Mouse (Mus musculus) c-Kit-positive CD71-negative TER-119-negative erythroid progenitor cells, embryonic 14.5 days (primary cell): ENCODE results near the gene Cd68.
"Not testable (repeated sequence)": the region's sequence is repeated elsewhere in the genome, so short reads cannot be mapped to it uniquely, and the experiment has no call there.

Experiments
- DNase-seq: peaks from one replicate; pipeline ENCODE4 v3.0.0-alpha.2; 2013; ENCODE audit warnings: low read depth

Cd68 gene

DNA sequence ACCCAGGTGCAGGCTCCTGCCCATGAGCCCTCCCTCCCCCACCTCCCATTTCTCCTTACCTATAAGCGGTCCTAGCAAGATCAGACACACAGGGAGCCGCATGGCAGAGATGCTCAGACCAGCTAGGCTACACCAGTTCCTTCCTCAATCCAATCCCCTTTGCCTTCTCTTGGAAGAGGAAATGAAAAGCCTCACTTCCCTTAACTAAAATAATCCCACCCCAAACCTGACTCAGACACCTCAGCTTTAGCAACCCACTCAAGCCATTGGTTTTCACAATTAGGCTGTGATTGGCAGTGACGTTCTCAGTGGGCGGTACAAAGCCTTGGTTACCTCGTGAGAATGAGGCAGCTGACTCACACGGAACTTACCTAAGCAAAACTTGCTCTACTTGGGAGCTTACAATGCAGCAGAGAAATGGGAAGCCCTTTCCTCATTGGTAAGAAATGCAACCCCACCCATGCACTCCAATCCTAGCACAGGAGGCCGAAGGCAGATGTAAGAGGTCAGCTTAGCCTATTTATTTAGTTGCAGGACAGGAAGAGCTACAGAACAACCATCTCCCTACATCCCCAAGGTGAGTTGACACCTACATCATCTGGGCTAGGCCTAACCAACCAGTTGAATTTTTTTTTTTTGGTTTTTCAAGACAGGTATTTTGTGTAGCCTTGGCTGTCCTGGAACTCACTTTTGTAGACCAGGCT is at the start of gene Cd68:
Cd68 (minus strand) TSS at position 193 of the 704 bp plus-strand sequence.
- peak; percentile 90 for DNase-seq

GRCm38 (mm10) chr11:69715482-69715881 is 49.5 kb upstream of the Cd68 start:
- no peak for DNase-seq

- no peak for DNase-seq
Measured at GRCm38 (mm10) chr11:69714636-69715329, 48.8 kb upstream of the Cd68 start.

GRCm38 (mm10) chr11:69712954-69713672 is 47.2 kb upstream of the Cd68 start:
- no peak for DNase-seq

DNA sequence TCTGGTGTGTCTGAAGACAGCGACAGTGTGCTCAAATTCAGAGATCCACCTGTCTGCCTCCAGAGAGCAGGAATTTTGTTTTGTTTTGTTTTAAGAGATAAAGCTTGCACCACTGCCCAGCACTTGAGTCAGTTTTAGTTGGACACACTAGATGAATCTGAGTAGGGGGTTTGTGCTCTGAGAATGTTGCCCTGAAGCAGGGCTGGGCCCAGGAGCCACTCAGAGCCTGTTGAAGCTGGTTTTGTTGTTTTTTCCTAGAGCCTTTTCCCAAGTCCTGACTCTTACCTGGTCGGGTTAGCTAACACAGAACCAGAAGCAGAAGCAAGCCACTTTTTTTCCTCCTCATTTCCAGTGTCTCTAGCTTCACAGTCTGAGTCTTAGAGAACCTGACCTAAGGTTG is 45.1 kb upstream of the Cd68 start:
- DNase-seq: no peak

DNA sequence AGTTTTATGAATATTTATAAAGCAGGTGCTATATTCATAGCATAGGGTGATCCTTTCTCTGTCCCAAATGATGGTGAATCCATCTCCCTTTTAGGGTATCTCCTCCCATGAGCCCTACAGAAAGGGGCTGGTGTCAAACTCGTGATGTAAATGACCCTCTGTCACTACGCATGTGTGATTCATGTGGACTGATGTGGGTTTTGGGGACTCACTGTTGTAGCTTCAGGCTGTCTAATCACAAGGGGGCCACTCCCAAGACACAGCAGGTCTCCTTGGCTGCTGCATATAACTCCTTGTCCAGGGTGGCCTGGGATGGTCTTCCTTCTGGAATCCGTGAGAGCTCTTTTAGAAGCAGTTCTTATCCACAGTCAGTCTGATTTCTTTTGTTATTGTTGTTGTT is 44.5 kb upstream of the Cd68 start:
- no peak for DNase-seq

DNA sequence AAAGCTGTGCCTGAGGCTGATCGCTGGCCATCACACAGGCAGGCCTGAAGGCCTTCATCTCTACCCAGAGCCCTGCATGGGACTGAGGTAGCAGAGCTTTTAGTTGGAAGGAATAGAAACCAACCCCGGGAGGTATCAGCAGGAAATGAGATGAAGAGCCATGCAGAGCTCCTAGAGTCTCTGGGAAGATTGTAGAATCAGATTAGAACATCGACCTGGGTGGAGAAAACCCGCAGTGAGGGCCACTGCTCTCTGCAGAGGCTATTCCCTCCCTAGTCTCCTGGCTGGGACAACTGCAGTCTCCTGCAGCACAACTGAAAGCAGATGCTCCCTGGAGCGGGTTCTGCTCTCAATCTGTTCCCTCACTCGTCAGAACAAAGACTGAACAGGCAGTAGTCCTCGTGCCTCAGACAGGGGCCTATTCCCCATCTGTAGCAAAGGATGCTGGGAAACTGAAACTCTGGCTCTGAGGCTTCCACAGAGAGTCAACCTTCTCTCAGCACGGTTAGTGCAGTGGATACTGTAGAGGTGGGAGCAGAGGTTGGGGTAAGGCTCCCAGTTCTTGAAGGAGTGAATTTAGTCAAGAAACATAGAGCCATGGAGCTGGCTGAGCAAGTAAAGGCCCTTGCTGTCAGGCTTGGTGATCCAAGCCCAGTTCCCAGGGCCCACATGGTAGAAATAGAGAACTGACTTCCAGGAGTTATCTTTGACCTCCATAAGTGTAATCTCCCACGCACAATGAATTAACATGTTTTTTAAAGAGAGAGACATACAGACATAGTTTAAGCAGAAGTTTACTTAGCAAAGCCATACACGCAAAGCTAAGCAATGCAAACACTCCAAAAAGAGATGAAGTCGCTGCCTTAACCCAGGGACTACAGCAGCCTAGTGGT is 43.8 kb upstream of the Cd68 start:
- DNase-seq: no peak

DNA sequence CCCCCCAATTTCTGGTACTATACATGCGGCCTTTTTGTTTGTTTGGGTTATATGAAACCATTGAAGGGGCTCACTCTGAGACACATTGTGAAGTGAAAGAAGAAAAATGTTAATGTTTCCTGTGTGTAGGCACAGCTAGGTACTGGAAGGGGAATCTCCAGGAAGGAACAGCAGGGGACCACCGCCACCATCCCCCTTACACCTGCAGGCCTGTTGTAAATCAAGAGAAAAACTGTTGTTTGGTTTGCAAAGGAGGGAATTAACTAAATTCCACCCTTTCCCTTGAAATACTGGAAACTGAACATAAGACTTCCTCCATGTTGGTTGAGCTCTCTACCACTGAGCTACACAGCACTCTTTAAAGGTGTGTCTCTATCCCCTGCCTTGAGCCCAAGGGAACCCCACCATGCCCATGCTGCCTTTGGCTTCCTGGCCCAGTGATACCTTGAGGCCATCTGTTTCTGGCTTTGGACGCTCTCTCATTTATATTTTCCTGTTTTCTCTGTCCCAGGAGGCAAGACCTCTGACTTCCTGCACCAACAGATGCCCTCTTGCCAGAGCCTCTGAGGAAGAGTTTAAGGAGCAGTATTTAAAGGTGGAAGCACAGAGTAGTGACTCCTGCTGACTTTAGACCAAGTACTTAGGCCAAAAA is 42.8 kb upstream of the Cd68 start:
- no peak for DNase-seq

- DNase-seq: no peak
Measured at GRCm38 (mm10) chr11:69707873-69708381, 42.0 kb upstream of the Cd68 start.

DNA sequence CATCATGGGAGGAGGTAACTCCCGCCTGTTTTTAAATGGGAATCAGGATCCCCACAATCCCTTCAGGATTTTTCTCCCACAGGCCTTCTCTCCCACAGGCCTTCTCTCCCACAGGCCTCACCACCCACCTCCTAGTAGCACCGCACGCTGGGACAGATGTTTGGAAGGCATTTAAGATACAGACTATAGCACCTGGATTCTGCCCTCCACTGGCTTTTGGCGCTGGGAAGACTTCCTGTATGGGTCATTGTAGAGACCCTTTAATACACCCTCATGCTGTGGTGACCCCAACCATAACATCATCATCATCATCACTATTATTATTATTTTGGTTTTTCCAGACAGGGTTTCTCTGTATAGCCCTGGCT is 41.5 kb upstream of the Cd68 start:
- no peak for DNase-seq

GRCm38 (mm10) chr11:69706775-69707479 is 41.0 kb upstream of the Cd68 start:
- DNase-seq: no peak

- no peak for DNase-seq
Measured at GRCm38 (mm10) chr11:69704613-69705010, 38.7 kb upstream of the Cd68 start.

GRCm38 (mm10) chr11:69703814-69704612 is 38.1 kb upstream of the Cd68 start:
- DNase-seq: no peak

GRCm38 (mm10) chr11:69703381-69703780 is 37.4 kb upstream of the Cd68 start:
- not testable (repeated sequence) for DNase-seq

- not testable (repeated sequence) for DNase-seq
Measured at GRCm38 (mm10) chr11:69702886-69703285, 36.9 kb upstream of the Cd68 start.

GRCm38 (mm10) chr11:69699595-69699994 is 33.6 kb upstream of the Cd68 start:
- no peak for DNase-seq

GRCm38 (mm10) chr11:69698574-69698973 is 32.6 kb upstream of the Cd68 start:
- no peak for DNase-seq

GRCm38 (mm10) chr11:69697396-69697795 is 31.4 kb upstream of the Cd68 start:
- no peak for DNase-seq

GRCm38 (mm10) chr11:69695361-69696181 is 29.6 kb upstream of the Cd68 start, which contains the start of the genes Tnfsf12 and Tnfsfm13:
TSS of gene Tnfsf12 (minus strand) at chr11:69695849.
TSS of gene Tnfsfm13 (minus strand) at chr11:69696098.
- DNase-seq: no peak
